Mouse (Mus musculus) ES-E14 (cell line): ENCODE results near the gene Rhbdd3.

Experiments used
- CHD2 ChIP-seq: IDR thresholded peaks from 2 replicates; pipeline ENCODE4 v1.6.1; 2014; ENCODE audit warnings: mild to moderate bottlenecking, low read depth, low read length, inconsistent platforms
- HCFC1 ChIP-seq: IDR thresholded peaks from 2 replicates; pipeline ENCODE4 v1.6.1; 2012; ENCODE audit warnings: low read length, inconsistent platforms, borderline replicate concordance; ENCODE audit not compliant: insufficient read depth
- ZNF384 ChIP-seq: IDR thresholded peaks from 2 replicates; pipeline ENCODE4 v1.6.1; 2012; ENCODE audit warnings: low read depth, low read length, inconsistent platforms

- TF ChIP-seq ZNF384 (no peak), CHD2 (no peak), HCFC1 (no peak)
These were observed 541 bp upstream of the Rhbdd3 start for GRCm38 (mm10) chr11:5098035-5098735.
